Mouse (Mus musculus) limb, embryonic 15.5 days (tissue): ENCODE measurements around the gene Sema4f. TPM values are rescaled to one million over a fixed set of nuclear protein-coding genes. Genes with fewer than 3 reads are reported as not detected.

Experiments used
- ATAC-seq: fragments of 200-750 bp; cut with Nextera tagmentation; 2 replicates; pipeline ENCODE4 v1.8.0; 2017; ENCODE audit warnings: low read depth, moderate TSS enrichment; ENCODE audit not compliant: insufficient number of reproducible peaks, low FRiP score, low TSS enrichment
- H3K27ac ChIP-seq: fragments of 300-500 bp; sonication (generic); 2 replicates; pipeline ENCODE4 v1.5.1; 2015; ENCODE audit warnings: moderate library complexity, mild to moderate bottlenecking, inconsistent platforms
- H3K27me3 ChIP-seq: fragments of 300-500 bp; sonication (generic); 2 replicates; pipeline ENCODE4 v1.6.1; 2015; ENCODE audit warnings: inconsistent platforms
- H3K36me3 ChIP-seq: fragments of 300-500 bp; sonication (generic); 2 replicates; pipeline ENCODE4 v1.6.1; 2015; ENCODE audit warnings: inconsistent platforms
- H3K4me1 ChIP-seq: fragments of 300-500 bp; sonication (generic); 2 replicates; pipeline ENCODE4 v1.6.1; 2015; ENCODE audit warnings: inconsistent platforms
- H3K4me2 ChIP-seq: fragments of 300-500 bp; sonication (generic); 2 replicates; pipeline ENCODE4 v1.6.1; 2015; ENCODE audit warnings: mild to moderate bottlenecking, inconsistent platforms
- H3K4me3 ChIP-seq: fragments of 300-500 bp; sonication (generic); 2 replicates; pipeline ENCODE4 v1.5.1; 2015; ENCODE audit warnings: mild to moderate bottlenecking, inconsistent platforms
- H3K9ac ChIP-seq: fragments of 300-500 bp; sonication (generic); 2 replicates; pipeline ENCODE4 v1.6.1; 2015; ENCODE audit warnings: inconsistent platforms
- H3K9me3 ChIP-seq: fragments of 300-500 bp; sonication (generic); 2 replicates; pipeline ENCODE4 v1.6.1; 2016; ENCODE audit warnings: inconsistent platforms
- WGBS: fragments of 180-500 bp; shearing (Covaris S2); methylation state at CpG from one replicate; pipeline ENCODE4 v1.1.7; 2015; 5-methylcytosine and 5-hydroxymethylcytosine counted together
- polyA plus RNA-seq: library from polyadenylated mRNA; unstranded; fragments of >200 nt; fragmentation: Nextera tagmentation; extraction: Ambion mirVana; gene quantifications from 2 replicates; pipeline ENCODE4 v1.2.1, GENCODE M21; 2015

Sema4f gene
- polyA plus RNA-seq, 1 experiment from 2014 or later: 2.1 TPM

DNA sequence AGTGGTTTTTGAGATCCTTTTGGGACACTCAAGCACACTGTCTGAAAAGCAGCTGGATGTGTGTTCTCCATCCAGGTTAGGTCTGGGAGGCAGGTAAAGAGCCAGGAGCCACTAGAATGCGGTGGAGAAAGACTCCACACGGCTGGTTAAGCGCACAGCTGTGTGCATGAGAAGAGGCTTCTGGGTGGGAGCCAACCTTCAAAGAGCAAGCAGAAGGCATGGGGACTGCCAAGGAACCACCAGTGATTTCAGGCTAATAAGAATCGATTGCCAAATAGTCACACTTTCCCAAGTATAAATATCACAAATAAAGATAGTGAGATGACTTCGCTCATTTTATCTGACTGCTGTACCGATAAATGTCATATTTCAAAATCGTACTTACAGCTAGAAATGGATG is 13.0 kb downstream of the Sema4f start:
- Histone ChIP-seq H3K36me3 (no peaks in the 10 kb centered on the region), H3K27me3 (no peaks in the 10 kb centered on the region), H3K9ac (no peak overlapping the region), H3K4me1 (no peaks in the 10 kb centered on the region), H3K27ac (no peak overlapping the region), H3K9me3 (no peaks in the 10 kb centered on the region), H3K4me2 (no peak overlapping the region), H3K4me3 (no peak overlapping the region)
- 82% methylated on average over 7 of the region's 7 CpGs for WGBS
- ATAC-seq: no peak

DNA sequence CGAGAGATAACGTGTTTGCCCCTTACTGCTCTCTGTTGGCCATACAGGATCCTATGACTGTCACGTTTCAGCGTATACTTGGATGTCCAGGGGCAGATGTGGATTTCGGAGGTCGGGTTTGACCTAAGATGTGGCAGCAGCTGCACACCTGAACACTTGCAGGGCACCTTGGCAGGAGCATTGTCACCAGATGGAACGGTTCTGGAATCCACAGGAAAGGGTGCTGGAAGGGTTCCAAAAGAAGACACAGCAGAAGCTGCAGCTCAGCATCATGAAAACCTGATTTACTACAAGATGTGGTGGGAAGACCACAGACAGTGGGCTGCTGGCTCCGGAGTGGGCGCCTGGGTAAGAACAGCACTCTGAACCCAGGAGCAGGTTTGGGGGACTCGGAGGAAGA is 13.5 kb downstream of the Sema4f start:
- Histone ChIP-seq H3K4me3 (no peak overlapping the region), H3K27me3 (no peaks in the 10 kb centered on the region), H3K9ac (no peak overlapping the region), H3K4me2 (no peak overlapping the region), H3K9me3 (no peaks in the 10 kb centered on the region), H3K27ac (no peak overlapping the region), H3K4me1 (no peaks in the 10 kb centered on the region), H3K36me3 (no peaks in the 10 kb centered on the region)
- WGBS: 86% methylated on average over 10 of the region's 10 CpGs
- no peak for ATAC-seq

DNA sequence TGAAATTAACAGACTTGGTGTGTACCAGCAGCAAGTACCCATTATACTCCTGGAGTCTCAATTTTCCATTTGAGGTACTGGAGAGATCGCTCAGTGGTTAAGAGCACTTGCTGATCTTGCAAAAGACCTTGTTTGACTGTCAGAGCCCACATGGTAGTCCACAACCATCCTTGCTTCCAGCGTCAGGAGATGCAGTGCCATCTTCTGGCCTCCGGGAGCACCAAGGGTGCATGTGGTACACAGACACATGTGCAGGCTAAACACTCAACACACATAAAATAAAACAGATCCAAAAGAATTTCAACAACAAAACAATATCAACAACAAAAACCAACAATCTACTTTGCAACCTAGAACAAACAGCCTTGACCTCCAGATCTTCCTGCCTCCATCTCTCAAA is 14.6 kb downstream of the Sema4f start:
- H3K9me3 ChIP-seq: no peaks in the 10 kb centered on the region
- H3K36me3 ChIP-seq: no peaks in the 10 kb centered on the region
- no peak overlapping the region for H3K4me3 ChIP-seq
- H3K4me2 ChIP-seq: no peak overlapping the region
- WGBS: 56% methylated on average over 3 of the region's 3 CpGs
- no peak overlapping the region for H3K27ac ChIP-seq
- H3K9ac ChIP-seq: no peak overlapping the region
- ATAC-seq: no peak
- H3K4me1 ChIP-seq: no peaks in the 10 kb centered on the region
- no peaks in the 10 kb centered on the region for H3K27me3 ChIP-seq

DNA sequence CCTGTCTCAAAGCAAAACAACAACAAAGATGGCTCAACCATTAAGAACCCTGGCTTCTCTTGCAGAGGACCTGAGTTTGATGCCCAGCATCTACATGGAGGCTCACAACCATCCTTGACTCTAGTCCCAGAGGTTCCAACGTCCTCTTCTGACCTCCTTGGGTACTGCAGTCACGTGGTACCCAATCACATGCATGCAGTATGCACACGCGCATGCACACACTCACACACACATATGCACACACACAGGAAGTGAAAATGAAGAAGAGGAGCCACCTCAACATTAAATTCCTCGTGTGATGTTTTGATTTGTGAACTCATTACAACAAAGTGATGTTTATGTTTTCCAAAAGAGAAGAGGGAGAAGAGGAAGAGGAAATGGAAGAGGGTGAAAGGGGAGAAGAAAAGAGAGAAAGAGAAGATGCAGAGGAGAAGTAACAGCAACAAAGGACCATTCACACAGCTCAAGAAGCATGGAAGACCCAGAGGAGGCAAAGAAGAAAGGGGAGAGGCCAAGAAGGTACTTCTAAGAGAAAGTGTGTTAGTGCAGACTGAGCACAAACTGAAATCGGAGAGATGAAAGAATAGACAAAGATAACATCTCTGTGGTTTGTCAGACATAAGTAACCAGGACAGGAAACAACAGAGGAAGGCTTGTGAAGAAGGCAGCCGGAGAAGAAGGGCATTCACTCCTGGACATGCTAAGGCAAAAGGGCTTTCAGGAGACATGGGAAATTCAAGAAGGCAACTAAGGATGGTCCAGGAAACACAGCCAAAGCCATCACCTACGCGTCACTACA is 17.9 kb downstream of the Sema4f start:
- 71% methylated on average over 9 of the region's 9 CpGs for WGBS
- Histone ChIP-seq H3K27ac (no peak overlapping the region), H3K4me1 (no peaks in the 10 kb centered on the region), H3K27me3 (no peaks in the 10 kb centered on the region), H3K36me3 (no peaks in the 10 kb centered on the region), H3K4me2 (no peak overlapping the region), H3K4me3 (no peak overlapping the region), H3K9ac (no peak overlapping the region), H3K9me3 (no peaks in the 10 kb centered on the region)
- no peak for ATAC-seq

DNA sequence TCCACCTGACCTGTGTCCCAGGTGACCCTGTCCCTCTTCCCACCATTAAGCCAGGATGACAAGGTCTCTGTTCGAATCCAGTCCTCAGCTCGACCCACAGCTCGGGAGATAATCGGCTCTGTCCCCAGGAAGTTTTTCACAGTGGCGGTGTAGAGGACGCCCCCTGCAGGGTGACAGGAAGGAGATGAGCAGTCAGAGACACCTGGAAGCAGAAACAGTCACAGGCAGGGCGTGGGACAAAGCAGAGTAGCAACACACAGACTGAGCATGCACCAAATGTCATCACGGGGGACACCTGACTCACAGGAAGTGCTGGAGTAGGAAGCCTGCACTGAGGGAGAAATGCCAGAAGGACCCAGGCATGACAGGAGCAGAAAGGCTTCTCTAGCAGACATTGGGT is 20.0 kb downstream of the Sema4f start:
- Histone ChIP-seq H3K27ac (no peak overlapping the region), H3K36me3 (no peaks in the 10 kb centered on the region), H3K9ac (no peak overlapping the region), H3K4me3 (no peak overlapping the region), H3K9me3 (no peaks in the 10 kb centered on the region), H3K4me1 (no peaks in the 10 kb centered on the region), H3K27me3 (no peaks in the 10 kb centered on the region), H3K4me2 (no peak overlapping the region)
- no peak for ATAC-seq
- WGBS: 58% methylated on average over 8 of the region's 8 CpGs

DNA sequence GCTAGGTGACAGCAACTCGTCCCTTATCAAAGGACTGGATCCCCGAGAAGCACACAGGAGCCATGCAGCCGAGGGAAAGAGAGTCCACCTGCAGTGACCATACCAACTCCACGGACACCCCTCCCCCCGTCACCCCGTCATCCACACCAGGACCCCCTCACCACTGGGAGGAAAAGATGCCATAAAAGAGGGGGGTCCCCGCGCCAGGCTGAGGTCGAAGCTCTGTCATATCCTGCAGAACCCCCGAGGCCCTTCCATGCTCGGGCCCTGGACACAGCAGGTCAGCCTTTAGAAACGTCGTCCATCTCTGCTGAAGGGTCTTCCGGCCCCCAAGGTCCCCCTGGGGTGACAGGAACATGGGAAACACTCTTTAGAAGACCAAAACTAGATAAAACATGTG is 21.2 kb downstream of the Sema4f start:
- Histone ChIP-seq H3K4me3 (no peak overlapping the region), H3K4me1 (no peaks in the 10 kb centered on the region), H3K9me3 (no peaks in the 10 kb centered on the region), H3K27me3 (no peaks in the 10 kb centered on the region), H3K36me3 (no peaks in the 10 kb centered on the region), H3K4me2 (no peak overlapping the region), H3K9ac (no peak overlapping the region), H3K27ac (no peak overlapping the region)
- no peak for ATAC-seq
- 77% methylated on average over 14 of the region's 14 CpGs for WGBS

DNA sequence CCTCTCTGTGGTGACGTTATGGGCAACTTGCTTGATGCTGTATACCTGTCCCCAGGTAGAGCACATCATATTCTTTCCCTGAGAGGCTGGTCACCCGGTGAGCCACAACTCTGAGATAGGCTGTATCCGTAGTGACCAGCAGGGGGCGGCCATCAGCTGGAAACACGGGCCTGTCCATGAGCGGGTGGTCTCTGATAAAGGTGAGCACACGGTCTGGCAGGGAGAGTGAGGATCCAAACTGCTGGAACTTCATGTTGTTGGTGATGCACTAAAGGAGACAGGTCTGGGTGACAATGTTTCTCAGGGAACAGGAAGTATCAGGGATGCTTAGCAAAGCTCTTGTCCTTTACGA is 21.8 kb downstream of the Sema4f start:
- no peak for ATAC-seq
- H3K36me3 ChIP-seq: no peaks in the 10 kb centered on the region
- no peak overlapping the region for H3K27ac ChIP-seq
- H3K4me3 ChIP-seq: no peak overlapping the region
- H3K9ac ChIP-seq: no peak overlapping the region
- H3K9me3 ChIP-seq: no peaks in the 10 kb centered on the region
- H3K27me3 ChIP-seq: no peaks in the 10 kb centered on the region
- H3K4me2 ChIP-seq: no peak overlapping the region
- WGBS: 18% methylated on average over 8 of the region's 8 CpGs
- no peaks in the 10 kb centered on the region for H3K4me1 ChIP-seq

DNA sequence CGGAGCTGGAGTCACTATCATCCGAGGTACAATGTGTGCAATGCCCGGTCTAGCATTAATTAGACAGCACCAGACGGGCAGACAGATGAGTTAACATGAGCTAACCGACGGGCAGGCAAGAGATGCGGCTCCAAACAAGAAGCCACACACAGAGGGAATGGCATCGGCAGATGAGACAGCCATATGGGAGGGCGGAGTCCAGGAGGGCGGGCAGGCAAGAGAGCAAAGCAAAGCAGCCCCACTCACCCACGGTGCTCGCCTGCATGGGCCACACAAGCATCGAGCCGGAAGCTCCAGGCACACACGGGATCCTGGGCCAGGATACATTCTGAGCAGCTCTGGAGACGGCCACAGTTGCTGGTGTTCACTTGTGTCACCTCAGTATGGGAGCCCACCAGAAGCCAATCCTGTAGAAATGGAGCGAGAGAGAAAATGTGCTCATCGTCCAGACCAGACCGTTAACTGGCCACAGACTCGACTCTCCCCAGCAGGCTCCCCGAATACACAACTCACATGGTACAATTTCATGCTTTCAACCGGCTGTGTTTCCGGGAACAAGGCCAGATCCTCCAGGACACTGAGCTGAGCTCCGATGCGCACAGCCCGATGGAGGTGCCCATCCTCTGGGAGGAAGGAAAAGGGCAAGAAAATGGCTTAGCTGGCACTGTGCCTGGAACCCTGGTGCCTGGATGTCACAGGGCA is 22.3 kb downstream of the Sema4f start:
- Histone ChIP-seq H3K9me3 (no peaks in the 10 kb centered on the region), H3K4me1 (no peaks in the 10 kb centered on the region), H3K36me3 (no peaks in the 10 kb centered on the region), H3K27ac (no peak overlapping the region), H3K27me3 (no peaks in the 10 kb centered on the region), H3K4me2 (no peak overlapping the region), H3K4me3 (no peak overlapping the region), H3K9ac (no peak overlapping the region)
- WGBS: 70% methylated on average over 26 of the region's 26 CpGs
- ATAC-seq: no peak

DNA sequence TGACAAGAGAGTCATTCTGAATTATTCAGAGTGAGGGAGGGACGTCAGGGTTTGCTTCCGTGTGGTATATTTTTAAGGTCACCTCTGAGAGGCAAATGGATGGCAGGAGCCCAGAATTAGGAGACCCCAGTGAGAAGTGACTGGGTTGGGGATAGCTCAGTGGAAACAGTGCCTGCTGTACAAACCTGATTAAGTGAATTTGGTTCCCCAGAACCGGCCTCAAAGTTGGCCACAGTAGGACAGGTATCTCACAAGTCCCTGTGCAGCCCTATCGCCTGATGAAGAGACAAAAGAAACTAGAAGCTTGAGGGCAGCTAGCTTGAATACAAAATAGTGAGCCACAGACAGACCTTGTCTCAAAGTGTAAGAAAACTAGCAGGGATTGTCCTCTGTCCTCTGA is 23.1 kb downstream of the Sema4f start:
- Histone ChIP-seq H3K4me2 (no peak overlapping the region), H3K4me1 (no peaks in the 10 kb centered on the region)
- WGBS: 82% methylated on average over 4 of the region's 4 CpGs

DNA sequence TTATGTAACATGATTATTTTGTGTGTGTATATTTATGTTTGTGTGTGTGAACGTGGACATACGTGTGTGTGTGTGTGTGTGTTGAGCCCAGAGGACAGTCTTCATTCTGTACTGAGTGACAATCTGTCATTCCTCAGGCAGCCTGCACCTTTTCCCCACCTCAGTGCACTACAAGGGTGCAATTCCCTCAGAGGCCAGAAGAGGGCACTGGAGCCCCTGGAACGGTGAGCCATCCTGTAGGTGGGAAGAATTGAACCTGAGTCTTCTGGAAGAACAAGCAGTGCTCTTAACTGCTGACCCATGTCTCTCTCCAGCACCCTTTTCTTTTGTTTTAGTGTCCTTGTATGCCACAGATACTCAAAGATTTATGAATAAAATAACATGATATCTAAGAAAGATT is 23.7 kb downstream of the Sema4f start:
- no peaks in the 10 kb centered on the region for H3K9me3 ChIP-seq
- no peaks in the 10 kb centered on the region for H3K4me1 ChIP-seq
- H3K4me2 ChIP-seq: no peak overlapping the region
- no peak overlapping the region for H3K27ac ChIP-seq
- no peak overlapping the region for H3K4me3 ChIP-seq
- H3K27me3 ChIP-seq: no peaks in the 10 kb centered on the region
- 22% methylated on average over 3 of the region's 3 CpGs for WGBS
- H3K9ac ChIP-seq: no peak overlapping the region
- H3K36me3 ChIP-seq: no peaks in the 10 kb centered on the region
- ATAC-seq: no peak

More for the DNA sequence above, 23.1 kb downstream of the Sema4f start:
- no peak overlapping the region for H3K4me3 ChIP-seq
- no peak for ATAC-seq
- no peaks in the 10 kb centered on the region for H3K9me3 ChIP-seq
- no peak overlapping the region for H3K9ac ChIP-seq
- H3K27me3 ChIP-seq: no peaks in the 10 kb centered on the region
- no peaks in the 10 kb centered on the region for H3K36me3 ChIP-seq
- no peak overlapping the region for H3K27ac ChIP-seq

DNA sequence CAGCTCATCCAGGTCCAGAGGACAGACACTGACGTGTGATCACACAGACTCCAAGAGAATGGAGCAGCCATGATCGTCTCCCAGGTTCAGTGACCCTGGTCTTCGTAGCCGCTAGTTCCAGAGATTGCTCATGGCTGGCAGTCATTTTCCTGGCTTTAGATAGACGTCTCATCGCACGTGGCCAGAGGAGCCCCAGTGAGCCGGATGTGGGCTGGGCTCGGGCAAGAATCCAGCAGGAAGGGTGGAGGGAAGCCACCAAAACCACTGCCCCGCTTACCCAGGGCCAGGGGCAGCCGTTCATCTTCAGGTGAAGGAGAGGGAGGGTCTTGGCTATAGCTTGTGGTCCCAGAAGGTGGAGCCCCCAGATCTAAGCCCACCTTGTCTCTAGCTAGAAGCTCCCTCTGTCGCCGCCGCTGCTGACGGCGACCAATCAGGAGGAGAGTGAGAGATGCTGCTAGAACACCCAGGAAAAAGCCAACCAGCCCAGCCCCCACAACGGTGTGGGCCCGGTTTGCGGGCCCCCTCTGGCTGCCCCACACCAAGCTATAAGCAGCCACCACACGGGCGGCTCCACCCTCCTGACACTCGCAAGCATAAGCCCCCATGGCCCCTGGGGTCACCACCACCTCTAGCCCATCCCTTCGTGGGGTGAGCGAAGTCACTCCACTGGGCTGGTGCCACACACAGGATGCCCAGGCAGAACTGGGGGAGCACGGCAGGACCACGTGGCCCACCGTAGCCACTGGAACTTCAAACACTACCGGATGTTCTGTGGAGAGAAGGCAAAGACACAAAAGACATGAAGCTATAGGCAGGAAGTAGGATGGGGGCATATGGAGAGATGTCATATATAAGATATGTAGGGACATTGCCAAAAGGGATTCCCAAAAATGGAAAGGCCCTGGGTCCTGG is 26.0 kb downstream of the Sema4f start:
- H3K4me1 ChIP-seq: no peaks in the 10 kb centered on the region
- no peaks in the 10 kb centered on the region for H3K36me3 ChIP-seq
- ATAC-seq: no peak
- H3K4me3 ChIP-seq: no peak overlapping the region
- no peak overlapping the region for H3K27ac ChIP-seq
- no peaks in the 10 kb centered on the region for H3K27me3 ChIP-seq
- no peak overlapping the region for H3K9ac ChIP-seq
- no peaks in the 10 kb centered on the region for H3K9me3 ChIP-seq
- H3K4me2 ChIP-seq: no peak overlapping the region
- 77% methylated on average over 28 of the region's 28 CpGs for WGBS

DNA sequence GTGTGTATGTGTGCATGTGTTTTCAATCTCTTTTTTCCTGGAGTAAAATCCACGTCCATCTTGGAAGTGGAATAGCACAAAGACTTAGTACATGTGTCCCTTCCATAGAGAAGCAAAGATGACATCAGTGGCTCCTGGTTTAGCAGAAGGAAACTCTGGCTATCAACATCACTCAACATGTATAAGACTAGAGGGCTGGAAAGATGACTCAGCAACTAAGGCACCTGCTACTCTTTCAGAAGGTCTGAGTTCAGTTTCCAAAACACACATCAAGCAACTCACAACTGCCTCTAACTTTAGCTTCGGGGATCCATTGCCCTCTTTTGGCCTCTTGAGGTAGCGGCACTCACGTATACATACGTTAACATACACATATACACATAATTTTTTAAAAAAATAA is 28.3 kb downstream of the Sema4f start:
- ATAC-seq: no peak
- H3K9ac ChIP-seq: no peak overlapping the region
- WGBS: 82% methylated on average over 5 of the region's 5 CpGs

More for the DNA sequence above, 28.3 kb downstream of the Sema4f start:
- Histone ChIP-seq H3K9me3 (no peaks in the 10 kb centered on the region), H3K4me2 (no peak overlapping the region), H3K4me3 (no peak overlapping the region), H3K36me3 (no peaks in the 10 kb centered on the region), H3K4me1 (no peaks in the 10 kb centered on the region), H3K27me3 (no peaks in the 10 kb centered on the region), H3K27ac (no peak overlapping the region)
